Mouse (Mus musculus) T-helper 2 cell (primary cell): ENCODE data around the gene P2rx2.

Experiments
- in situ Hi-C: fragments of 300-600 bp; cut with MboI, MseI; formaldehyde crosslinking; loops from one replicate; pipeline ENCODE4 v1.15.1; 2025; ENCODE audit warnings: high pct_unique_total_duplicates

Gene P2rx2

DNA sequence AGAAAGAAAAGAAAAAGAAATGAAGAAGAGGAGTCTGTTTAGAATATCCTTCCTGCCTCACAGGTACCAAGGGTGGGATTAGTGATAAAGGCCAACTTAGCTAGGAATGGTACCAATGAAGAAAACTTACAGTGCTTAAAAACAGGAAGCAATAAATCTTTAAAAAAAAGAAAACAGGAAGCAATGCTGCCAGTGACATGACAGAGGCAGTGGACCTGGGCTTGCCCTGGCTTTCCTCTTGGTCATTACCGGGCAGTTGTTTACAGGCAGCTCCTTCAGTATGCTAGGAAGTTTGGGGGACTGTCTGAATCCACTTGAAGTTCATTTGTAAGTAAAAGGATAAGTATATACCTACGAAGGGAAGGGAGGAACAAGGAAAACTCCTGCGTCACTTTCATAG is 12.5 kb downstream of the P2rx2 start:
- in situ Hi-C loops = no loop called here

DNA sequence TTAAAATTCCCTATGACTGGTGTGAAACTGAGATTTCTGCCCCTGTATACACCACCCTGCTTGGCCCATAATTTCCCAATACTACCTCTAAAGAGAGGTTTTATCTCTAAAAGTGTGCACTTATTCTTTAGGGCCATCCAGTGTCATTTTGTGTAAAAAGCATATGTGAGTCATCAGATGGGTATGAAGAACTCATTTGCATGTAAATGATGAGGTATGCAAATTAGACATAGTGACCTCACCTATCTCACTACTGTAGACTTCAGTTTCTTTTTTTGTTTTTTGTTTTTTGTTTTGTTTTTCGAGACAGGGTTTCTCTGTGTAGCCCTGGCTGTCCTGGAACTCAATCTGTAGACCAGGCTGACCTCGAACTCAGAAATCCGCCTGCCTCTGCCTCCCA is 29.9 kb downstream of the P2rx2 start:
- in situ Hi-C loops = loop anchor here (25.0 kb wide), 1 partner anchor 1726 kb away; no protein-coding TSS in a partner anchor

DNA sequence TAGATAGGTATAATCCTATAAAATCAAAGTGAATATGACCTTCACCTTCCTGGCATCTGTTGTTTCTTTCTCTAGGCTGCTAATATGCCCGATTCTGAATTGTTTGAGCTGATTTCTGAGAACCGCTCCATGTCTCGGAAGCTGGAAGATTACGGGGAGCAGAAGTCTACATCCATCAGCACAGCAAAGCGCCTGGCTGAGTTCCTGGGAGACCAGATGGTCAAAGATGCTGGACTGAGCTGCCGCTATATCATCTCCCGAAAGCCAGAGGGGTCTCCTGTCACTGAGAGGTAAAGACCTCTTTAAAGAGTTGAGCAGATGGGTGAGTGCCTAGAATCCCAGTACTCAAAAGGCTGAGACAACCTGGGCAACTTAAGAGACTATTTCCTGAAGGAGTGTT is 34.2 kb downstream of the P2rx2 start:
- in situ Hi-C loops = loop anchor here (10.0 to 25.0 kb wide), 2 partner anchors 406 to 1722 kb away; no protein-coding TSS in a partner anchor

DNA sequence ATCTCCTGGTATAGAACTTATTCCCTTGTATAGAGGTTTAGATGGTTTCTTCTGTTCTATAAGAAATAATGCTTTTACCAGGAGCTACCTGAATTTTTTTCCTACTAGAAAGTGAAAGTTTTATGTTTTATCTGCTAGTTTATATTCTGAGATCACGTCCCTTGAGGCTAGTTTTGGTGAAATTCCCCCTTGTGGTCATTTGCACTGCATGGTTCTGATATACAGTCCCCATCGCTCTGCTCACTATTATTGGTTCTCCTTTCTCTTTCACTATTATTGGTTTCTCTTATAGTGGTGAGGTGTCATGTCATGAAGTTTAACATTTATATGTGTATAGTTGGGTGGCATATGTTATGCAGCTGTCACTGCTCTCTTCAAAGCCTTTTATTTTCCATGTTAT is 42.4 kb downstream of the P2rx2 start:
- in situ Hi-C loops = loop anchor here (10.0 to 25.0 kb wide), 2 partner anchors 414 to 1713 kb away; no protein-coding TSS in a partner anchor

DNA sequence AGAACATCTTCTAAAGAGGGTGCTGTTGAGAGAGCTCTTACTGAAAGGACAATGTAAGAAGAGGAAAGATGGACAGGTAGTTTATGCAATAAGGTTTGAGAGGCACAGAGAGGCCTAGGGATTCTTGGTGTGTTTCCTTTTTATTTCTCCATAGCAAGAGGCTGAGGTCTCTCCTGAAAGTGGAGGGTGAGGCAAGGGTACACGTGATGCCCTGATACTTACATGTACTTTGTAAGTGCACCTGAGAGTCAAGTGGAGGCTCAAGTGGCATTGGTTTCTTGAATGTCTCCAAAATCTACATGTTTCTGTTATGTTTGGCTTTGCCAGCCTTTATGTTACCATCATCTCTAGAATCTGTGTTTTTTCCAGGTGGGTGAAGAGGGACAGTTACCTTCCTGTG is 46.4 kb downstream of the P2rx2 start:
- in situ Hi-C loops = no loop called here

DNA sequence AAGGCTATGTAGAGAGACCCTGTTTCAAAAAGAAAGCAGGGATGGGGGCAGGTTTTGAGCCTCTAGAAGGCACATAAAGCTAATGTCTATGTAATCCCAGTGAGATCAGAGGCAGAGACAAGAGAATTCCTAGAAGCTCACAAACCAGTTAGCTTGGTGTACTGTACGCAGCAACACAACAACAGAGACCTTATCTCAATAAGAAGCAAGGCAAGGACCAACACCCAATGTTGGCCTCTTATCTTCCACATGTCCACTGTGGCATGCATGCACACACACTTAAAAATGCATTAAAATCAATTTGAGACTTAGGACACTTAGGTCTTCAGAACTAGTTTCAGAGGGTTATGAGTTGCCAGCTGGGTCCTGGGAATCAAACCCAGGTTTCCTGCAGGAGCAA is 51.4 kb downstream of the P2rx2 start:
- in situ Hi-C loops = no loop called here
